Mouse (Mus musculus): ENCODE data around the gene Mvb12b.

Gene Mvb12b

DNA sequence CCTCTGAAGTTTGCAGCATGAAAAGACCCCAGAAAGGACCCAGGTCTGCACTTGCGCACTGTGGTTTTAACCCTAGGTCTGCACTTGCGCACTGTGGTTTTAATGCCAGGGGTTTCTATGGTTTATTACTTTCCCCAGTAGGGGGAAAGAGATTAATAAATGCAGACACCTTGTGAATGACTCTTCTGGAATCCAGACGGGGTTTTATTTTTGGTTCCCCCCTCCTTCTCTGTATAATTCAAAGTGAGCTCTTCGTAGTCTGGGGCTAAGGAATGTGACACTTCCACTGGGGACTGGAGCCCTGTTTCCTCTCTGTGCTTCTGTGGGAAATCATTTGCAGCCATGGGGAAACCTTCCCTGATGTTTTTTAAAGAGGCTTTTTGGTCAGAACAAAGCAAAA, 113.6 kb downstream of the Mvb12b start:
- DNase-seq: no peak

DNA sequence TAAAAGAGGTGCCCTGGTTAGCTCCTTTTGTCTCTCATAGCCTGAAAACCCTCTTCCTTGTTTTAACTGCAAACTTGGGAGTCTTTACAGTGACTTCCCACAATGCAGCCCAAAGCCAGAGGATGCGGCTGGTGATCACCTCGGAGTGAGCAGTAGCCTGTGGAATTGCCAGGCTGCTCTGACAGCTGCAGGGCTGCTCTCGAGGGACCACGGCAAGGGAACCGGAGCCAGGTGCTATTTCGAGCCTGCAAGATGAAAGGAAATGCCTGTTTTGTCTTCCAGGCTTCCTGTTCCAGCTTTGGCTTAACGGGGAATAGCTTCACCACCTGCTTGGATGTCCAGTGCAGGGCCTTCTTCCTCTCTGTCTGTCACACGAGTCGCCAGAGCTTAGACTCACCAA, 115.3 kb downstream of the Mvb12b start:
- DNase-seq: no peak

GRCm38 (mm10) chr2:33771388-33771787, 116.4 kb downstream of the Mvb12b start:
- no peak for DNase-seq

DNA sequence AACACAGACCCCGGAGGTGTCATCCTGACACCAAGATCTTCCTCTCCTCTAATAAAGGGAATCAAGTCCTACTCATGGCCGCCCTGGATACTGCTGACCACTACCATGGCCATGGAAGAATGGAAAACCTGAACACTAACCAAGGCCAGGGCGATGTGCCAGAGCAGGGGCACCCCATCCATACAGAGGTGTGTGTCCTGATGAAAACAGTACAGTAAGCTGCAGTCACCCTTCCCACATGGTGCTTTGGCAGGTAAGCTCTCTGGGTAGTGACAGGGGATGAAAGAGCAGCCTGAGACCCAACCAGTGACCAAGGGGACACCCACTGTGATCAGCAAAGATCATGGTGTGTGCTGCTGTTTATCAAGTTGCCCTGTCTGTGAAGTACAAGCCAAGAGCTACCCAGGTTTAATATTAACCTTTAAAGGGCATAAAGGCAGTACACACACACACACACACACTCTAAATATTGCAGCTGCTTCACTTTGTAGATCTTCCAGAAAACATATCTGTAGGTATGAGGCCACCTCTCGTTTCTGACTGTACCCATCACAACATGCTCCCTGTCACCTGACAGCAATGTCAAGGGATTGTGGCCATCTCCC, 117.1 kb downstream of the Mvb12b start:
- no peak for DNase-seq

DNA sequence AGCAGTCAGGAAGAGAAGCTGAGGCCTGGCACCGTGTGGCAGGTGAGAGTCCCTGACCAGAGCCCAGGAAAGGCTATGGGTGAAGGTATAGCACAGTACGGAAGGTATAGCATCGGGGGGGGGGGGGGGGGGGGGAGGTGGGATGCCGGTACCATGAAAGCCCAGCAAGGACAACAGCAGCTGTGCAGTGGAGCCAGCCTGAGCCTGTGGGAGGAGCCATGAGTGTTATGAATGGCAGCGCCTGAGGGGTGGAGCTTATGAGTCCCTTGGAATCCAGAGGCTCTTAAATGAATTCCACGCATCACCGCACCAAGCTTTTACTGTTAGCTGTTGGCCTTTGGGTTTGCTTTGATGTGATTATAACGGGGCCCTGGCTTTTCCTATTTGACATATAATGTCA, 123.3 kb downstream of the Mvb12b start:
- DNase-seq: no peak

- no peak for DNase-seq
Observed at GRCm38 (mm10) chr2:33762210-33762609, 125.5 kb downstream of the Mvb12b start.

GRCm38 (mm10) chr2:33760571-33760991, 127.2 kb downstream of the Mvb12b start:
- DNase-seq: no peak

GRCm38 (mm10) chr2:33759447-33759846, 128.3 kb downstream of the Mvb12b start:
- DNase-seq: no peak

DNA sequence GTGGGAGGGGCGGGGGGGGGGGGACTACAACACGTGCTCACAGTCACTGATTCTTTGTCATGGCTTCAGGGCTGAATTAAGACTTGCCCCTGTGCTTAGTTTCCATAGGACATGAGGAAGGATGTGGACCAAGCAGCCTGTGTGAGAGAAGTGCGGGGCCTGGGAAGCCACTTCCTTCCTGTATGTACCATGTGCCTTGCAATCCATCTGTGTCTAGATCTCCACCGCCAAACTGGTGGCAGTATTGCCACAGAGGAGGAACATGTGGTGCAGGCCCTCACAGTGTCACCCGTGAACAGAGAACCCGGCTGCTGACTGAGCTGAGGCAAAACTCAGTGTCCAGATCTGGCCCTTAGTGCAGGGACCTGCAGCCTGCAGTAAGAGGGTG, 132.1 kb downstream of the Mvb12b start:
- no peak for DNase-seq

- no peak for DNase-seq
Observed at GRCm38 (mm10) chr2:33754980-33755632, 132.6 kb downstream of the Mvb12b start.

- no peak for DNase-seq
Observed at GRCm38 (mm10) chr2:33754317-33754633, 133.5 kb downstream of the Mvb12b start.

DNA sequence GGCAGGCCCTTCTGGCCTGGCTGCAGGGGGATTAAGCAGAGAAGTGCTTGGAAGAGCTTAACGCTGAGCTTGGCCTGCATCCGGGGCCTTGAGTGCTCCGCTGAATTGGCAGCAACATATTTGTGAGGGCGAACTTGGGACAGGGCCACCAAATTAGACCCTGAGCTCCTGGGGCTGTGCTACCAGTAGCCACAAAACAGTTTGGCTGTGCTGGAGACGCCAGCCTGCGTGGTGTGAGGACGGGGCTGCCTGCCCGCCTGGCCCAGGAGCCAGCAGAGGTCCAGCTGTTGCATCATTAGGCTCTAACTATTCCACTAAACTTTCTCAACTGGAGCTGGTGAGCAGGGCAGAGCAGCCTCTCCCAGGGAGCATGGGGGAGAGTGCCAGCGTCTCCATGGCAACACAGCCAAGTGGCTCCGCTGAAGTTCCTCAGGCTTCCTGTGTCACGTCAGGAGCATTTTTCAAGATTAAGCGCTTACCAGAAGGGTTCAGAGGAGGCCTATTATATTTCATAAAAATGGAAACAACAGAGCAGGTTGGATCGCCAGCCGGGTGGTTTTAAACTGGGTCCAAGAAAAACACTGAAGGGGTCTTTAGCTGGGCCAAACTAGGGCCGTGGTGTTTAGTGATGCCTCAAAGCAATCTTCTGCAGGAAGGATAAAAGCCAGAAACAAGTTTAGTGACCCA, 134.0 kb downstream of the Mvb12b start:
- peak; percentile 84 for DNase-seq

- DNase-seq: peak; percentile 77
Observed at GRCm38 (mm10) chr2:33750611-33751010, 137.1 kb downstream of the Mvb12b start.

- peak; percentile 79 for DNase-seq
Observed at GRCm38 (mm10) chr2:33746471-33746870, 141.3 kb downstream of the Mvb12b start.

DNA sequence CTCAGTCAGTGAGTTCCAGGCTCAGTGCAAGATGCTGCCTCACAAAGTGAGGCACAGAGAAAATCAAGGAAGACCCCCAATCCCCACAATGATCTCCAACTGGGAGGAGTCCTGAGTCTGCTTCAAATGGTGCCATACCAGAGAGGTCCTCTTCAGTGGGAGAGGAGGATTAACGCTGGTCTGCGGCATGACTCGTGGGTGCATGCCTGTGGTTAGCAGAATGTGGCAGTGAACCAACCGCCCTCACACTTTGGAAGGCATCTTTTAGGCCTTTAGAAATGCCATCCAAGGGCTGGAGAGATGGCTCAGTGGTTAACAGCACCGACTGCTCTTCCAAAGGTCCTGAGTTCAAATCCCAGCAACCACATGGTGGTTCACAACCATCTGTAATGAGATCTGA, 142.0 kb downstream of the Mvb12b start:
- no peak for DNase-seq

- no peak for DNase-seq
Observed at GRCm38 (mm10) chr2:33737128-33737527, 150.6 kb downstream of the Mvb12b start.

- DNase-seq: peak; percentile 52
Observed at GRCm38 (mm10) chr2:33736722-33737121, 151.0 kb downstream of the Mvb12b start.

GRCm38 (mm10) chr2:33734781-33735485, 152.8 kb downstream of the Mvb12b start:
- DNase-seq: peak; percentile 63

GRCm38 (mm10) chr2:33729701-33730100, 158.0 kb downstream of the Mvb12b start:
- no peak for DNase-seq

- DNase-seq: no peak
Observed at GRCm38 (mm10) chr2:33727199-33727598, 160.5 kb downstream of the Mvb12b start.

- DNase-seq: peak; percentile 70
Observed at GRCm38 (mm10) chr2:33720380-33720898, 167.3 kb downstream of the Mvb12b start.

- DNase-seq: no peak
Observed at GRCm38 (mm10) chr2:33719339-33720066, 168.2 kb downstream of the Mvb12b start.

GRCm38 (mm10) chr2:33718561-33718960, 169.2 kb downstream of the Mvb12b start:
- no peak for DNase-seq
